Mouse (Mus musculus) liver, postnatal 0 days (tissue): ENCODE measurements at regions not wholly inside any gene's neighbourhood (a gene's known extent, or its start where the extent isn't known, plus 50 kb on each side); places are given as distances from the start of the nearest gene placed in this dataset.

Experiments used
- CTCF ChIP-seq: sonication (generic); IDR thresholded peaks from 2 replicates; pipeline ENCODE4 v1.5.1; 2016; ENCODE audit warnings: antibody characterized with exemption, low read depth
- EP300 ChIP-seq: IDR thresholded peaks from 2 replicates; pipeline ENCODE4 v1.6.1; 2016; ENCODE audit warnings: antibody characterized with exemption, low read depth, mild to moderate bottlenecking

GRCm38 (mm10) chr6:37728621-37729020 lies 142.0 kb upstream of the Trim24 start:
- no peak for TF ChIP-seq EP300
- TF ChIP-seq CTCF = no peak
